Mouse (Mus musculus) forebrain, embryonic 13.5 days (tissue): ENCODE measurements at regions not wholly inside any gene's neighbourhood (a gene's known extent, or its start where the extent isn't known, plus 50 kb on each side); places are given as distances from the start of the nearest gene placed in this dataset.

Experiments
- ATAC-seq: fragments of 200-750 bp; cut with Nextera tagmentation; 2 replicates; pipeline ENCODE4 v1.8.0; 2017
- H3K27ac ChIP-seq: fragments of 300-500 bp; sonication (generic); 2 replicates; pipeline ENCODE4 v1.5.1; 2015; ENCODE audit warnings: inconsistent platforms, mild to moderate bottlenecking, moderate library complexity
- H3K27me3 ChIP-seq: fragments of 300-500 bp; sonication (generic); 2 replicates; pipeline ENCODE4 v1.6.1; 2015; ENCODE audit warnings: mild to moderate bottlenecking, inconsistent platforms
- H3K36me3 ChIP-seq: fragments of 300-500 bp; sonication (generic); 2 replicates; pipeline ENCODE4 v1.6.1; 2015; ENCODE audit warnings: mild to moderate bottlenecking, inconsistent platforms; ENCODE audit not compliant: poor library complexity, severe bottlenecking
- H3K4me1 ChIP-seq: fragments of 300-500 bp; sonication (generic); 2 replicates; pipeline ENCODE4 v1.6.1; 2015; ENCODE audit warnings: inconsistent platforms
- H3K4me2 ChIP-seq: fragments of 300-500 bp; sonication (generic); 2 replicates; pipeline ENCODE4 v1.6.1; 2015; ENCODE audit warnings: inconsistent platforms, mild to moderate bottlenecking, moderate library complexity
- H3K4me3 ChIP-seq: fragments of 300-500 bp; sonication (generic); 2 replicates; pipeline ENCODE4 v1.5.1; 2015; ENCODE audit warnings: mild to moderate bottlenecking, inconsistent platforms
- H3K9ac ChIP-seq: fragments of 300-500 bp; sonication (generic); 2 replicates; pipeline ENCODE4 v1.6.1; 2015; ENCODE audit warnings: mild to moderate bottlenecking, inconsistent platforms
- H3K9me3 ChIP-seq: fragments of 300-500 bp; sonication (generic); replicated peaks from 2 replicates; pipeline ENCODE4 v1.6.1; 2016; ENCODE audit warnings: inconsistent platforms
- WGBS: fragments of 180-500 bp; shearing (Covaris S2); methylation state at CpG from one replicate; pipeline ENCODE4 v1.1.7; 2015; 5-methylcytosine and 5-hydroxymethylcytosine counted together

- Histone ChIP-seq H3K36me3 (no peaks in the 10 kb centered on the region), H3K4me3 (no peak overlapping the region), H3K9me3 (no peaks in the 10 kb centered on the region), H3K27me3 (no peaks in the 10 kb centered on the region), H3K9ac (no peak overlapping the region), H3K4me1 (peaks cover 5% of the 10 kb centered on the region; the same call in 1 of the 2 replicates), H3K27ac (no peak overlapping the region), H3K4me2 (no peak overlapping the region)
- WGBS = 33% methylated on average over 1 of the region's 1 CpGs
- ATAC-seq = no peak
Measured at GRCm38 (mm10) chr10:51056950-51057349, 162.4 kb downstream of the Sim1 start.

DNA sequence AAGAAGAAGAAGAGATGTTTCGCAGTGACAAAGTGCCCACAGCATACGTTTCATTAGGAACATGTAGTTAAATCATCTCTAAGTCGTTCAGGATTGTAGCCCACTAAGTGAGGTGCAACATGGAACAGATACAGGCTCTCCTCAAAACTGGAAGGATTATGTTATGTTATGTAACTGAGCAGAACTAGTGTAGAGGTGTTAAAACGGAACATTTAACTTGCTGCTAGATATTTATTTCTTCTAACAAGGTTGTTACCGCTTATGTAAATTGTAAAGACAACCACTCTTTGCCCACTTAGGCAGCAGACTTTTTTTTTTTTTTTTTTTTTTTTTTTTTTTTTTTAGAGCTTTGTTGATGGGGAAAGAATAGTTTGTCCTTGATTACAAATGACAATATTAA lies 163.8 kb downstream of the Sim1 start:
- H3K4me2 ChIP-seq = no peak overlapping the region

DNA sequence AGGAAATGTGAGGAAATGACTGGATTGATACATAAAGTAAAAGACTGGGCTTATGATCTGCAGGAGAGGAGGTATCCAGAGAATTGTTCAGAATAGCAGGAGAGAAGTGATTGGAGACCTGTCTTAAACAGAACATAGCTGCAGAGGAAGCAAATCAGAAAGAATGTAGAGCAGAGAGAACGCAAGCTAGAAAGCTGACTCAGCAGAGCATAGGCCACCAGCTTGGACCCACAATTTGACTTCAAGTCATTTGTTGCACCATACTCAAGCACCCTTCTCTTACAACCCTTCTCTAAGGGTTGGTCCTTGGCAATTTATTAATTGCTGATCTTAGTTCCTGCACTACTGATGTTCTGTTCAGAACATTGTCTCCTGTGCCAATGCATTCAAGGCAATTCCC lies 207.0 kb downstream of the Sim1 start:
- no peak overlapping the region for H3K4me3 ChIP-seq
- no peaks in the 10 kb centered on the region for H3K4me1 ChIP-seq
- H3K9me3 ChIP-seq = no peaks in the 10 kb centered on the region
- H3K9ac ChIP-seq = no peak overlapping the region
- H3K27me3 ChIP-seq = no peaks in the 10 kb centered on the region
- H3K27ac ChIP-seq = no peak overlapping the region
- H3K4me2 ChIP-seq = no peak overlapping the region
- ATAC-seq = no peak
- H3K36me3 ChIP-seq = no peaks in the 10 kb centered on the region
- 81% methylated on average over 1 of the region's 1 CpGs for WGBS

More for the DNA sequence above, 163.8 kb downstream of the Sim1 start:
- H3K9ac ChIP-seq = no peak overlapping the region
- H3K4me3 ChIP-seq = no peak overlapping the region
- H3K9me3 ChIP-seq = no peaks in the 10 kb centered on the region
- no peak overlapping the region for H3K27ac ChIP-seq
- H3K36me3 ChIP-seq = no peaks in the 10 kb centered on the region
- no peak for ATAC-seq
- H3K4me1 ChIP-seq = peaks cover 5% of the 10 kb centered on the region; the same call in 1 of the 2 replicates
- 90% methylated on average over 5 of the region's 5 CpGs for WGBS
- no peaks in the 10 kb centered on the region for H3K27me3 ChIP-seq

GRCm38 (mm10) chr10:51151833-51152232 lies 257.3 kb downstream of the Sim1 start:
- ATAC-seq = no peak
- Histone ChIP-seq H3K27ac (no peak overlapping the region), H3K4me2 (no peak overlapping the region), H3K4me1 (peaks cover 25% of the 10 kb centered on the region), H3K27me3 (no peaks in the 10 kb centered on the region), H3K9ac (no peak overlapping the region), H3K36me3 (no peaks in the 10 kb centered on the region), H3K9me3 (no peaks in the 10 kb centered on the region), H3K4me3 (no peak overlapping the region)

DNA sequence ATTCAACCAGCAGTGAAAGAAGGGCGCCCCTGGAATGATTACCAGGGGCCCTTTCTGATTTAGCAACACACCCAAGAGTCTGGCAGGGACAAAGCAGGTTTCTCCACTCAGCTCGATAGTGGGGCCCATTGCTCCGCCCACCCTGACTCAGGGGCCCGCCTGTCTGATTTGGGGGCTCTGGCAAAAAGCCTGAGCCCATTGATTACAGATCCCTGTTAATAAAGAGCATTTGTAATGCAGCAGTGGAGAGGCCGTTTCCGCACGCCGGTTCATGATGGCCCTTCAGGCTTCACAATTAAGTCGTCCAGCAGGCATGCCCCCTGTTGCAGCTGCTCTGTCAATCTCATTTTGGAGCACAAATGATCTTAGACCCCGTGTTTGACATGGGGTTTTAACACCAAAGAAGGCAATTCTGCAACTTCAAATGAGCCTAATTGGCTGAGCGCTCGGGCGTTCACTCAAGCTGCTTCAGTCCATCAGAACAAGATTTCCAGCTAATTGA lies 259.0 kb downstream of the Sim1 start:
- H3K9ac ChIP-seq = no peak overlapping the region
- H3K4me2 ChIP-seq = peak overlapping the region; percentile 45
- peak; percentile 98 for ATAC-seq
- peak overlapping the region; percentile 15 for H3K4me3 ChIP-seq
- no peaks in the 10 kb centered on the region for H3K27me3 ChIP-seq
- no peaks in the 10 kb centered on the region for H3K36me3 ChIP-seq
- H3K9me3 ChIP-seq = no peaks in the 10 kb centered on the region
- 2% methylated on average over 13 of the region's 13 CpGs for WGBS
- H3K4me1 ChIP-seq = peaks cover 25% of the 10 kb centered on the region
- H3K27ac ChIP-seq = peak overlapping the region; percentile 55

DNA sequence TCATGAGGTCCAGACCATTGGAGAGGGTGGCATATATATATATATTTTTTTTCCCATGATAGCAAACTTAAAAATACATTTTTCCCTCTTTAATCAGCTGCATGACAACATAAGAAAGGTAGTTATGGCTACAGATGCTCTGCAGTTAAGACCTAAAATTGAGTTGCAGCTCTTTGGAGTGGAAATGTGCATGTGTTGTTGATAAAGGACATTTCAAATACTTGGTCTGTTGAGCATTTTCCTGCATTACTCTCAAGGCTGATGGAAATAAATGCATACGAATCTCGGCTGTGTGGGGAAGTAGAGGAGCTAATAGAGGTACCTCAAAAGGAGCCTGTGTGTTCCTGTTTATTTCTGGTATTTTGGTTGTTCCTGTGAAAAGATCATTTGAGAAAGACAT lies 259.5 kb downstream of the Sim1 start:
- 6% methylated on average over 2 of the region's 2 CpGs for WGBS
- Histone ChIP-seq H3K9me3 (no peaks in the 10 kb centered on the region), H3K4me2 (peak overlapping the region; percentile 45), H3K9ac (no peak overlapping the region), H3K27me3 (no peaks in the 10 kb centered on the region), H3K27ac (peak overlapping the region; percentile 55), H3K4me1 (peaks cover 25% of the 10 kb centered on the region), H3K36me3 (no peaks in the 10 kb centered on the region), H3K4me3 (no peak overlapping the region)
- ATAC-seq = peak; percentile 34

GRCm38 (mm10) chr10:51154743-51155142 lies 260.2 kb downstream of the Sim1 start:
- no peak for ATAC-seq
- Histone ChIP-seq H3K4me3 (no peak overlapping the region), H3K9ac (no peak overlapping the region), H3K36me3 (no peaks in the 10 kb centered on the region), H3K9me3 (no peaks in the 10 kb centered on the region), H3K4me1 (peaks cover 25% of the 10 kb centered on the region), H3K27me3 (no peaks in the 10 kb centered on the region), H3K27ac (no peak overlapping the region), H3K4me2 (no peak overlapping the region)
- 60% methylated on average over 2 of the region's 2 CpGs for WGBS

DNA sequence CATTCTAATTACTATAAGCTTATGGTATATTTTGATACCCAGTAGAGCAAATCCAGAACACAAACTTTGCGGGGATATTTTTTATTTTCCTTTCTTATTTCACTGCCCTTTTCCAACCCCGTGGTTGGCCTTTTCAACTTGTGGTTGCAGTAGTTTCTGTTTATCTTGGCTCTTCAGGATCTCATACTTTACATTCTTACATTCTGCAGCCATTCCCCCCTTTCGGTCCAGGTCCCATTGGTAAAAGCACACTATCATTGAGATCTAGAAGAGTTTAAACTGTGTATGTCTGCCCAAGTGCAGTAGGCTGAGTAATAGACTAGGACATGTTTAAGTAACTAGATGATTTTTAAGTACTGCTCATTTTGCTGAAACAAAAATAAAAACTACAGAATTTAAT lies 279.1 kb downstream of the Sim1 start:
- ATAC-seq = no peak
- WGBS = 90% methylated on average over 3 of the region's 3 CpGs

GRCm38 (mm10) chr10:51175993-51176577 lies 281.5 kb downstream of the Sim1 start:
- 93% methylated on average over 3 of the region's 3 CpGs for WGBS
- no peak overlapping the region for H3K4me3 ChIP-seq
- H3K27me3 ChIP-seq = no peaks in the 10 kb centered on the region
- no peaks in the 10 kb centered on the region for H3K36me3 ChIP-seq
- H3K4me2 ChIP-seq = no peak overlapping the region
- H3K4me1 ChIP-seq = peaks cover 15% of the 10 kb centered on the region
- H3K9me3 ChIP-seq = no peaks in the 10 kb centered on the region
- H3K9ac ChIP-seq = no peak overlapping the region
- no peak overlapping the region for H3K27ac ChIP-seq
- no peak for ATAC-seq

More for the DNA sequence above, 279.1 kb downstream of the Sim1 start:
- Histone ChIP-seq H3K4me3 (no peak overlapping the region), H3K27ac (no peak overlapping the region), H3K9me3 (no peaks in the 10 kb centered on the region), H3K4me2 (no peak overlapping the region), H3K36me3 (no peaks in the 10 kb centered on the region), H3K4me1 (peaks cover 15% of the 10 kb centered on the region), H3K9ac (no peak overlapping the region), H3K27me3 (no peaks in the 10 kb centered on the region)

GRCm38 (mm10) chr10:51176692-51177091 lies 282.1 kb downstream of the Sim1 start:
- Histone ChIP-seq H3K4me3 (no peak overlapping the region), H3K4me1 (peaks cover 15% of the 10 kb centered on the region), H3K27ac (no peak overlapping the region), H3K27me3 (no peaks in the 10 kb centered on the region), H3K36me3 (no peaks in the 10 kb centered on the region), H3K9ac (no peak overlapping the region), H3K9me3 (no peaks in the 10 kb centered on the region), H3K4me2 (no peak overlapping the region)
- WGBS = 37% methylated on average over 3 of the region's 3 CpGs
- no peak for ATAC-seq

GRCm38 (mm10) chr10:51181752-51182151 lies 287.2 kb downstream of the Sim1 start:
- Histone ChIP-seq H3K9me3 (no peaks in the 10 kb centered on the region), H3K27ac (no peak overlapping the region), H3K9ac (no peak overlapping the region), H3K36me3 (no peaks in the 10 kb centered on the region), H3K4me3 (no peak overlapping the region), H3K4me2 (no peak overlapping the region), H3K4me1 (peaks cover under 1% of the 10 kb centered on the region; the same call in 1 of the 2 replicates), H3K27me3 (no peaks in the 10 kb centered on the region)
- WGBS = 92% methylated on average over 2 of the region's 2 CpGs
- ATAC-seq = no peak

GRCm38 (mm10) chr10:51191407-51192059 lies 288.9 kb upstream of the Gm49339 start:
- Histone ChIP-seq H3K36me3 (no peaks in the 10 kb centered on the region), H3K4me3 (no peak overlapping the region), H3K4me1 (peaks cover 4% of the 10 kb centered on the region; the same call in 1 of the 2 replicates), H3K9ac (no peak overlapping the region), H3K4me2 (no peak overlapping the region), H3K9me3 (no peaks in the 10 kb centered on the region), H3K27me3 (no peaks in the 10 kb centered on the region), H3K27ac (peak overlapping the region; percentile 44; the same call in 1 of the 2 replicates)
- ATAC-seq = peak; percentile 80; the same call in 1 of the 2 replicates
- 37% methylated on average over 5 of the region's 5 CpGs for WGBS
